Mouse (Mus musculus) liver, embryonic 11.5 days (tissue): ENCODE data around the gene Gna14. TPM values are rescaled to one million over a fixed set of nuclear protein-coding genes. Genes with fewer than 3 reads are reported as not detected.

ENCODE experiments used
- ATAC-seq: fragments of 200-750 bp; cut with Nextera tagmentation; replicated peaks from 2 replicates; pipeline ENCODE4 v1.8.0; 2017; ENCODE audit warnings: moderate number of reproducible peaks, mild to moderate bottlenecking, moderate TSS enrichment, moderate library complexity; ENCODE audit not compliant: low FRiP score
- DNase-seq: peaks from one replicate; pipeline ENCODE4 v3.0.0-alpha.2; 2017; ENCODE audit warnings: low spot score
- H3K27ac ChIP-seq: fragments of 300-500 bp; sonication (generic); 2 replicates; pipeline ENCODE4 v1.5.1; 2014; ENCODE audit warnings: mild to moderate bottlenecking, low read depth, low read length, control low read depth
- H3K27me3 ChIP-seq: fragments of 300-500 bp; sonication (generic); replicated peaks from 2 replicates; pipeline ENCODE4 v1.6.1; 2014; ENCODE audit warnings: low read length, mixed read lengths; ENCODE audit not compliant: control insufficient read depth, insufficient read depth
- H3K36me3 ChIP-seq: fragments of 300-500 bp; sonication (generic); 2 replicates; pipeline ENCODE4 v1.6.1; 2014; ENCODE audit warnings: mild to moderate bottlenecking, low read length, moderate library complexity, mixed read lengths; ENCODE audit not compliant: control insufficient read depth, insufficient read depth
- H3K4me1 ChIP-seq: fragments of 300-500 bp; sonication (generic); replicated peaks from 2 replicates; pipeline ENCODE4 v1.6.1; 2014; ENCODE audit warnings: low read length, mixed read lengths; ENCODE audit not compliant: control insufficient read depth, insufficient read depth
- H3K4me2 ChIP-seq: fragments of 300-500 bp; sonication (generic); 2 replicates; pipeline ENCODE4 v1.6.1; 2014; ENCODE audit warnings: mild to moderate bottlenecking, control low read depth, moderate library complexity
- H3K4me3 ChIP-seq: fragments of 300-500 bp; sonication (generic); 2 replicates; pipeline ENCODE4 v1.5.1; 2014; ENCODE audit warnings: low read depth, low read length, control low read depth
- H3K9ac ChIP-seq: fragments of 300-500 bp; sonication (generic); 2 replicates; pipeline ENCODE4 v1.6.1; 2014; ENCODE audit warnings: low read depth, low read length, control low read depth
- H3K9me3 ChIP-seq: fragments of 300-500 bp; sonication (generic); 2 replicates; pipeline ENCODE4 v1.6.1; 2016; ENCODE audit warnings: low read length, inconsistent platforms, mixed read lengths; ENCODE audit not compliant: control insufficient read depth
- WGBS: fragments of 180-500 bp; shearing (Covaris S2); extraction: QIAGEN DNeasy Blood & Tissue Kit; methylation state at CpG from one replicate; pipeline ENCODE4 v1.1.7; 2014; 5-methylcytosine and 5-hydroxymethylcytosine counted together
- polyA plus RNA-seq: library from polyadenylated mRNA; unstranded; fragments of >200 nt; fragmentation: Nextera tagmentation; extraction: Ambion mirVana; gene quantifications from 2 replicates; pipeline ENCODE4 v1.2.1, GENCODE M21; 2014

The Gna14 gene
- polyA plus RNA-seq, 1 experiment from 2014 or later = 4.2 TPM

GRCm38 (mm10) chr19:16511081-16511420 is 75.5 kb downstream of the Gna14 start:
- Histone ChIP-seq H3K4me3 (no peak overlapping the region), H3K36me3 (no peaks in the 10 kb centered on the region), H3K4me1 (peaks cover 28% of the 10 kb centered on the region), H3K27ac (peak overlapping the region; percentile 67), H3K9me3 (0 out of 2 replicates have a peak, but pooled peaks cover 2% of the 10 kb centered on the region), H3K9ac (no peak overlapping the region), H3K27me3 (no peaks in the 10 kb centered on the region), H3K4me2 (peak overlapping the region; percentile 53)
- peak; percentile 99 for ATAC-seq
- DNase-seq = peak; percentile 43
- 34% methylated on average over 2 of the region's 2 CpGs for WGBS

GRCm38 (mm10) chr19:16514201-16514600 is 78.6 kb downstream of the Gna14 start:
- ATAC-seq (no peak), DNase-seq (no peak)
- no peak overlapping the region for H3K27ac ChIP-seq
- WGBS = 68% methylated on average over 4 of the region's 4 CpGs
- no peaks in the 10 kb centered on the region for H3K9me3 ChIP-seq
- no peak overlapping the region for H3K4me2 ChIP-seq
- no peak overlapping the region for H3K9ac ChIP-seq
- no peaks in the 10 kb centered on the region for H3K27me3 ChIP-seq
- no peaks in the 10 kb centered on the region for H3K36me3 ChIP-seq
- H3K4me1 ChIP-seq = peaks cover 28% of the 10 kb centered on the region
- H3K4me3 ChIP-seq = no peak overlapping the region

GRCm38 (mm10) chr19:16518569-16518968 is 83.0 kb downstream of the Gna14 start:
- Histone ChIP-seq H3K36me3 (no peaks in the 10 kb centered on the region), H3K27me3 (no peaks in the 10 kb centered on the region), H3K4me2 (no peak overlapping the region), H3K9me3 (no peaks in the 10 kb centered on the region), H3K9ac (no peak overlapping the region), H3K27ac (no peak overlapping the region), H3K4me1 (peaks cover 9% of the 10 kb centered on the region; the same call in 1 of the 2 replicates), H3K4me3 (no peak overlapping the region)
- no peak for ATAC-seq
- WGBS = 87% methylated on average over 3 of the region's 3 CpGs
- DNase-seq = no peak

GRCm38 (mm10) chr19:16520608-16521007 is 85.0 kb downstream of the Gna14 start:
- H3K36me3 ChIP-seq = no peaks in the 10 kb centered on the region
- H3K9me3 ChIP-seq = no peaks in the 10 kb centered on the region
- no peak overlapping the region for H3K27ac ChIP-seq
- H3K4me2 ChIP-seq = no peak overlapping the region
- ATAC-seq (no peak), DNase-seq (no peak)
- 64% methylated on average over 3 of the region's 3 CpGs for WGBS
- H3K4me3 ChIP-seq = no peak overlapping the region
- no peak overlapping the region for H3K9ac ChIP-seq
- no peaks in the 10 kb centered on the region for H3K27me3 ChIP-seq
- peaks cover 9% of the 10 kb centered on the region; the same call in 1 of the 2 replicates for H3K4me1 ChIP-seq

GRCm38 (mm10) chr19:16526302-16526880 is 90.8 kb downstream of the Gna14 start:
- H3K27me3 ChIP-seq = no peaks in the 10 kb centered on the region
- 0 out of 2 replicates have a peak, but pooled peaks cover 4% of the 10 kb centered on the region for H3K4me1 ChIP-seq
- WGBS = 80% methylated on average over 9 of the region's 9 CpGs
- H3K4me2 ChIP-seq = no peak overlapping the region
- no peaks in the 10 kb centered on the region for H3K36me3 ChIP-seq
- H3K9ac ChIP-seq = no peak overlapping the region
- no peak overlapping the region for H3K27ac ChIP-seq
- H3K9me3 ChIP-seq = no peaks in the 10 kb centered on the region
- no peak overlapping the region for H3K4me3 ChIP-seq
- ATAC-seq (no peak), DNase-seq (no peak)

- Histone ChIP-seq H3K27ac (no peak overlapping the region), H3K4me2 (no peak overlapping the region), H3K9ac (no peak overlapping the region), H3K27me3 (no peaks in the 10 kb centered on the region), H3K4me3 (no peak overlapping the region), H3K4me1 (0 out of 2 replicates have a peak, but pooled peaks cover 2% of the 10 kb centered on the region), H3K9me3 (no peaks in the 10 kb centered on the region), H3K36me3 (no peaks in the 10 kb centered on the region)
- no peak for ATAC-seq
- DNase-seq = no peak
- WGBS = 59% methylated on average over 5 of the region's 5 CpGs
These were observed 91.5 kb downstream of the Gna14 start for GRCm38 (mm10) chr19:16527031-16527430.

GRCm38 (mm10) chr19:16528225-16528828 is 92.8 kb downstream of the Gna14 start:
- H3K36me3 ChIP-seq = no peaks in the 10 kb centered on the region
- ATAC-seq = no peak
- H3K4me1 ChIP-seq = no peaks in the 10 kb centered on the region
- WGBS = 61% methylated on average over 3 of the region's 3 CpGs
- H3K9me3 ChIP-seq = no peaks in the 10 kb centered on the region
- DNase-seq = no peak
- H3K4me2 ChIP-seq = no peak overlapping the region
- no peak overlapping the region for H3K4me3 ChIP-seq
- H3K27me3 ChIP-seq = no peaks in the 10 kb centered on the region
- no peak overlapping the region for H3K9ac ChIP-seq
- no peak overlapping the region for H3K27ac ChIP-seq

- H3K27ac ChIP-seq = no peak overlapping the region
- no peak overlapping the region for H3K9ac ChIP-seq
- no peaks in the 10 kb centered on the region for H3K36me3 ChIP-seq
- H3K27me3 ChIP-seq = no peaks in the 10 kb centered on the region
- no peaks in the 10 kb centered on the region for H3K9me3 ChIP-seq
- ATAC-seq (peak; percentile 60; the same call in 1 of the 2 replicates), DNase-seq (no peak)
- H3K4me2 ChIP-seq = no peak overlapping the region
- H3K4me1 ChIP-seq = no peaks in the 10 kb centered on the region
- no peak overlapping the region for H3K4me3 ChIP-seq
These were observed 93.8 kb downstream of the Gna14 start for GRCm38 (mm10) chr19:16529293-16529920.

GRCm38 (mm10) chr19:16529999-16530398 is 94.4 kb downstream of the Gna14 start:
- WGBS = 62% methylated on average over 4 of the region's 4 CpGs
- H3K4me2 ChIP-seq = no peak overlapping the region
- no peak overlapping the region for H3K27ac ChIP-seq
- H3K9me3 ChIP-seq = no peaks in the 10 kb centered on the region
- H3K4me3 ChIP-seq = no peak overlapping the region
- H3K4me1 ChIP-seq = no peaks in the 10 kb centered on the region
- no peak overlapping the region for H3K9ac ChIP-seq
- ATAC-seq = no peak
- no peak for DNase-seq
- H3K27me3 ChIP-seq = no peaks in the 10 kb centered on the region
- no peaks in the 10 kb centered on the region for H3K36me3 ChIP-seq
